Mouse (Mus musculus): ENCODE measurements around the gene Ldb3.
A peak's percentile ranks its signal among the peaks of the same experiment; 100 is the strongest.

The Ldb3 gene

GRCm38 (mm10) chr14:34508187-34508840 is 80.2 kb downstream of the Ldb3 start:
- no peak for DNase-seq

GRCm38 (mm10) chr14:34505309-34505708 is 83.2 kb downstream of the Ldb3 start:
- DNase-seq = no peak

- no peak for DNase-seq
Observed at GRCm38 (mm10) chr14:34504377-34504776, 84.1 kb downstream of the Ldb3 start.

DNA sequence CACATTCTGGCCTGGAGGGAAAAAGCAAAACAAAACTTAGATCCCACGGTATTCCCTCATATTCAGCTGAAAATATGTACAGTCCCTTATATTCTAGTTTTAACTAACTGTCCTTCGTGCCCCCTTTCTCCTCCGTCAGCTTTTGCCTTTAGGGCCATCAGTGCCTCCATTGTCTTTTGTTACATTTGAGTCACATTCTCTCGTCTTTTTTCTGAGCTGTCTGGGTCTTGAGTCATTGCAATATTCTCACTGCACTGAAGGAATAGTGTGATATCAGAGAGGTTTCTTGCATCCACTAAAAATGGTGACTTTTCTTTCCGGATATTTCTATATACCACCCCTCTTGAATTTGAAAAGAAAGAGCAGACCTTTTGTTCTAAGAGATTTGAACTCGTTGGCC is 84.7 kb downstream of the Ldb3 start:
- DNase-seq = no peak

DNA sequence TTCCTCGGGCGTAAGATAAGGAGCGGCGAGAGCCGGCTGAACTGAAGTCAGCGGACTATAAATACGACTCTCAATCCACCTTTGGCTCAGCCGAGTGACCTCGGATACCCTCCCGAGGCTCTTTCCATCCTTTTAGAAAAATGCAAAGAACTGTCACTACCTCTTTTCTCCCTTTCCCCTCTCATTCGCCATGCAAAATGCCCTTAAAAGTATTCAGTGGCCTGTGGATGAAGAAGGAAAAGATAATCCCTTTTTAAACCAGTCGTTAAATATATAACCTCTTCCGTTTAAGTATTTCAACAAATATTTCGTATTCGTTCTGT is 85.2 kb downstream of the Ldb3 start, which contains the start of gene Bmpr1a:
TSS of gene Bmpr1a (minus strand) at position 17 of the 323 bp plus-strand sequence.
- no peak for DNase-seq

- peak; percentile 89 to 94 for DNase-seq
Observed at GRCm38 (mm10) chr14:34502475-34503324, 85.8 kb downstream of the Ldb3 start.

DNA sequence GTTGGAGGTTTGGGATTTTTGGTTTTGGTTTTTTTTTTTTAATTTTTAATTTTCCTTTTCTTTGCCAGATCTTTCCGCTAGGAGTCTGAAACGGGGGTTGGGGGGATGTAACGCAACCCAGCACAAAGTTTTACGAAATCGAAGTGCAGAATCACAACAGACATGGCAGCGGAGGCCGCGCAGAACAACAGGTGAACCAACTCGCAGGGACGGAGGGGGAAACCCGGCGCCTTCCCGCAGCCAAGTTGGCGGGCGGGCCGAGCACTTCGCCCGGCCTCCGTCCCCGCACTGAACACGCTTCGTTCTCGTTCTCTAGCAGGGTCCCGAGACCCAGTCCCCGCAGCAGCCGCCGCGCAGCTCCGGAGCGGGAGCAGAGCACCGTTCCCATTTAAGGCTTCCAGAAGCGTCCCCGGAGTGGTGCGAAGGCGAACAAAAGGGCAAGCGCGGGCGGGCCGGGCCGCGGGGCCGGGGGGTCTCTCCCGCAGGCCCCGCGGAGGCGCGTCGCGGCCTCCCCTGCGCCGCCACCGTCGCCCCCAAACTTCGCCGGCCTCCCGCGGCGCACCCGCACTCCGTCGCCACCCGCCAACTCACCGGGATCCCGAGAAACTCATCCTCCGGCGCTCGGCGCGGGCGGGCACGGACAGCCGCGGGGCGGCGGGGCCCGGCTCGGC is 86.5 kb downstream of the Ldb3 start:
- peak; percentile 51 to 55 for DNase-seq

GRCm38 (mm10) chr14:34501447-34501803 is 87.1 kb downstream of the Ldb3 start:
- no peak for DNase-seq

- no peak for DNase-seq
Observed at GRCm38 (mm10) chr14:34500309-34500708, 88.2 kb downstream of the Ldb3 start.

DNA sequence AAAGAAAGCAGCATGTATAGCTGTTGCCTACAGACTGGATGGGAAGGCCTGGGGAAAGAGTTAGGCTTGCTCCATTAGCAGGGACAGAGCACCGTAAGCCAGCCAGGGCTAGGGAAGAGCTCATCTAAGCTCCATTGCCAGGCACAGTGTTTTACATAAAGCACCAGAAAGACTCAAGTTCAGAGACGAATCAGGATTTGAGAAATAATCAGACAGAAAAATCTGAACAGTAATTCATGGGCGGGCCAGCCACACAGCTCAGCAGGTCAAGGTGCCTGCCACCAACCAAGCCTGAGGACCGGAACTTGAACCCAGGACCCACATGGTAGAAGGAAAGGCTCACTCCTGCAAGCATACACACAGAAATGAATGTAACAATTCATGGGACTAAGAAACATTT is 88.8 kb downstream of the Ldb3 start:
- DNase-seq = no peak

- DNase-seq = no peak
Observed at GRCm38 (mm10) chr14:34497346-34497745, 91.1 kb downstream of the Ldb3 start.

GRCm38 (mm10) chr14:34493682-34494081 is 94.8 kb downstream of the Ldb3 start:
- DNase-seq = no peak

- DNase-seq = no peak
Observed at GRCm38 (mm10) chr14:34492688-34493087, 95.8 kb downstream of the Ldb3 start.

DNA sequence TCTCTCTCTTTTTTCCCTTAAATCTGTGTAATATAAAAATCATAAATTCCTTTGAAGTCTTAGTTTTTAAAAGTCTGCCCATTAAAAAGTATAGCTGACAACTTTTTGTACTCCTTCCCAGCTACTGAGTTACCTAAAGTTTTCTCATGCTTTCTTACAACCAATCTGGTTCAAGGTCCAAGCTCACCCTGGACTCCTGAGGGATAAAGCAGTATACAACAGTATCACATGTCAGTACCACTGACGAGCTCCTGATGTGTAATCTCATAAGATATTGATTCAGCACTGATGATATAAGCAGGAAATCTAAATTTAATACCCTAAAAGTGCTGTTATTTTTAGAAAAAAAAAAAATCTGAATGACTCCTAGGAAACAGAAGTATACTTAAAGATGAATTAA is 97.5 kb downstream of the Ldb3 start:
- DNase-seq = no peak

DNA sequence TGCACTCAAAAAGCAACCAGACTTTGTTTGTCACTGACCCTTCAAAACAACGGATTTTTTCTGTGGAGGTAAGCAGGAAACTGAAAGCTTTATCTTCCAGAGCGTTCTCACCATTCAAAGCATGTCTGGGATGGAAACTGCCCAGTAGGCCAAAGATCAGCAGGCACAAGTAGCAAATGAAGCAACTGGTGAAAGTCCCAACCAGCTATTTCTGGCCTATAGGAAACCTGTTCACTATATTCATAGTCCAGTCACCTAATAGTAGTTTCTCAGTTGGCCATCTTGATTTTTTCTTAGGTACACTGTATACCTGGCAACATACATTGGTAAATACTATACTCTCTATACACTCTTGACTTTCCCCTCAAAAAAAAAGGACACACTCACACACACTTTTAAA is 98.6 kb downstream of the Ldb3 start:
- DNase-seq = no peak

DNA sequence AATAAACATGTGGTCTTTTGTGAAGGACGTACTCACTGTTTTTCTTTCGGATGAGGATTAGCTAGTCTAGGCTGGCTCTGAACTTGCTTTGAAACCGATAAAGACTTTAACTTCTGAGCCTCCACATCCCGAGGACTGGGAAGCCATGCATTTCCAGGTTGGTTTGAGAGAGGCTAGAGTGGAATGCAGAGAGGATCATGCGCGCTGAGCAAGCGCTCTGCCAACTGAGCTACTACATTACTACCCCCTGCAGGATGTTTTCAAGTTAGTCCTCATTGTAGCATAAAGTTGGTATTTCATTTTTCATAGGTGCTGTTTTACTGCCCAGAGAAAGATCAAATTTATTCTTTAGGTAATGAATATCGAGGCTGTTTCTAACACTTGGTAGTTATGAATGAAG is 102.3 kb downstream of the Ldb3 start:
- no peak for DNase-seq

DNA sequence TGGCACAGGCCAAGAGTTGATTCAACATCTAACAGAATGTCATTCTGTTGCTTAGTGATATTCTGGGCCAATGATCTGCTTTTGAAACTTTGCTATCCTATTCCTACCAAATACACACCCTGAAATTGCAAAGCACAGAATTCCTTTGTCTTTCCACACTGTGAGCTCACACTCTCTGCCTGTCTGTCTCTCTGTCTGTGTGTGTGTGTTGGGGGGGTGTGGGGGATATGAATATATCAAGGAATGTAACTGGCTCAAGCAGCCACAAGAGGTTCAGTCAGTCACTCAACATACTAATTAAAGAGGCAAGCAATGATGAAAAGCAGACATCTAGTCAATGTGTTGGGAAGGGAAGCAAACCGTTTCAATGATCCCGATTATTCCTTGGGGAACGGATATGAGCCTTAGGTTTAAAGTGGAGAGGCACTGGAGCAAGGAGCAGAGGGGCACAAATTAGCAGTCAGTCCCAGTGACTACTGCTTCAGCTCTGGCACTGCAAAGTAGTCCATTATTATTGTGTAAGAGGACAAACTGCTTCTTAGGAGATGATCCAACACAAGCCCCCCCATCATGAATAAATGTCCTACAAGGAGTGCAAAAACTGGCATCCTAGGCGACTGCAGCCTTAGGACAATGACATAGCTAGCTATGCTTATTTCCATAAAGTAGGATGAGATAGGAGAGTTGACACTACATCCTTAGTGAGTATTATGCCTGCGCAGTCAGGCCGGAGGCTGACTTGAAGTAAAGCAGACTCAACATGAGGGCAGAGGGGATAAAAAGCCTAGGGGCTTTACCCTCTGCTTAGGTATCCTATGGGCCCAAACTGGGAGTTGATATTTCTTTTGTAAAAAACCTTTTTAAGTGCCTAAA is 104.8 kb downstream of the Ldb3 start:
- DNase-seq = no peak
